Mouse (Mus musculus) layer of hippocampus, adult 9-10 months (tissue): ENCODE measurements around the gene Gfm1.

Experiments used
- DNase-seq: peaks from one replicate; pipeline ENCODE4 v3.0.0; 2022; ENCODE audit warnings: low spot score

Gene Gfm1

GRCm38 (mm10) chr3:67429999-67430380, at the start of gene Gfm1:
Gene Gfm1, plus strand, starts transcription at chr3:67430096.
- DNase-seq = peak; percentile 43

GRCm38 (mm10) chr3:67429338-67429998, 428 bp upstream of the Gfm1 start:
- no peak for DNase-seq

DNA sequence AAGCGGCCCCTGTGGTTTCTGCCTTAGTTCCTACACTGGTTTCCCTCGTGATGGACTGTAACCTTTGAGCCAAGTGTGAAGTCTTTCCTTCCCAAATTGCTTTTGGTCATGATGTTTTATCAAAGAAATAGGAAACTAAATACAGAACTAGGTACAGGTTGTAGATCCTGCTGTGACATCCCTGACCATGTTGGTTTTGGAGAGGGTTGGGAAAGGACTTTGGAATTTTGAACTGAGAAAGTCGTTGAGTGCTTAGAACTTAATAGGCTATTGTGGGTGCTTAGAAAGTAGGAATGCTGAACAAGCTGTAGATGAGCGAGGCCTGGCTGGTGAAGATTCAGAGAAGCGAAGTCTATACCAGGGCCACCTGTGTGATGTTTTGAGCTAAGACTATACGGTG, 4.1 kb downstream of the Gfm1 start:
- no peak for DNase-seq

DNA sequence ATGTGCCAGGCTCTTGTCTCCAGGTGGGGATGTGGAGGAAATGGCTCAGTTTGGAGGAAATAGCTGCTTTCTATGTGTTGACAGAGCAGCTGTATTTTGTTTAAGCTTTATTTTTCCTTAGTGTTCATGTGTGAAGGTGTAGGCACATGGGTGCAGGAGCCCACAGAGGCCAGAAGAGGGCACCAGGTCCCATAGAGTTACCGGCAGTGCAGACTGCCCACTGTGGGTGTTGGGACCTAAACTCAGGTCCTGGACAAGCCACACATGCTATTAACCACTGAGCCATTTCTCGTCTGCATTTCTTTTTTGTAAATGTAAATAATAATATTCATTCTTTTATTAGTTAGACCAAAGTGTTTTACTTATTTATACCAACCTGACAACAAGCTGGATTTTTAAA, 17.2 kb downstream of the Gfm1 start:
- no peak for DNase-seq

- no peak for DNase-seq
Observed at GRCm38 (mm10) chr3:67449660-67450059, 19.8 kb downstream of the Gfm1 start.

- no peak for DNase-seq
Observed at GRCm38 (mm10) chr3:67450601-67451210, 20.8 kb downstream of the Gfm1 start.

DNA sequence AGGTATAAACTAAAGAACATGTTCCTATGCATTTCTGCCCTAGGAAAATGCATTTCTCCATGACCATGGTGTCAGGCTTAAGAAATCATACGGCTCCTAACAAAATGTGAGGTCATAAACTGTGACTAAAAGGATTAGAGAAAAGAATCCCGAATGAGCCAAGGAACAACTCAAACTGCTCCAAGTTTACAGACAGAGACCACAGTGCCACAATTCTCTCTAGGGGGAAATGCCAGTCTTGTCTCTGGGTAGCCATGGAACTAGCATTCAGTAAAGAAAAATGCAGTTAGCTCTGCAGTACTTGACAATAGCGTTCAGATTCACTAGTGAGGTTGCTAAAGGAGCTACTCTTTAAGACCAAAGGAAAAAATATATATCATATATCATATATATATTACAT, 30.0 kb downstream of the Gfm1 start:
- no peak for DNase-seq

DNA sequence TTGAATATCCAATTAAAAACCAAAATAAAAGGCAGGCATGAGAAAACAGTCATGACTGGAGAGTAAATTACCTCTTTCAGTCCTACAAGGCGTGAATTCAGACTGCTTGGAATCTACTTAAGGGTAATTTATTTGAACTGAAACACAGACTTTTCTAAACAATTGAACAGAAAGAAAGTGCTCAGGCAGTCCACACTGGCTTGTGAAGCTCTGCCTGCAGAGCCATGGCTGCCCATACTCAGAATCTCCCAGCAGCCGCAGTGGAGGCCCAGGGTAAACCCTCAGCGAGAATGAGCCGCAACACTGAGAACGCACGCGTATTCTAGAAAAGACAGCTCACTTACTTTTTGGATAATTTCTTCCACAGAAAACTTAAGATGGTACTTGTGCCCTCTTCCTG, 32.1 kb downstream of the Gfm1 start:
- DNase-seq = no peak

GRCm38 (mm10) chr3:67462578-67462977, 32.7 kb downstream of the Gfm1 start:
- DNase-seq = no peak

GRCm38 (mm10) chr3:67463001-67463400, 33.1 kb downstream of the Gfm1 start:
- no peak for DNase-seq

GRCm38 (mm10) chr3:67463450-67464372, 33.8 kb downstream of the Gfm1 start, which contains the start of gene Lxn:
Gene Lxn, minus strand, starts transcription at chr3:67463926.
- peak; percentile 22 for DNase-seq

DNA sequence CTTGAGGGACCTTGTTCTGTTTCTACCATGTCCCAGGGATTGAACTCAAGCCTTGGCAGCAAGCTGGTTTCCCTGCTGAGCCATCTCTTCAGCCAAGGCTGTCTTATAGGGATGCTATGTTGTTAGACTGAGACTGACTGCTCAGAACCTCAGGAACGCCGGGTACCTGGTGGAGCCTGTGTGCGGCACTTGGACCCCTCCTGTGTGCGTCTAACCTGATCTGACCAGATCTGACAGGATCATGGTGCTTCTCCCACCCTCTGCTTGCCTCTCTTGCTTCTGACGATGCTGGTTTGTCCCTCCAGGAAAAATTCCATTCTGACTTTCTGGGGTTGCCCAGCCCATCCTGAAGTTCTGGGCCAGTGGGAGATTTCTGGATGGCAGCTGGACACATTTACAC, 36.7 kb downstream of the Gfm1 start:
- no peak for DNase-seq

- no peak for DNase-seq
Observed at GRCm38 (mm10) chr3:67467281-67467680, 37.4 kb downstream of the Gfm1 start.

- no peak for DNase-seq
Observed at GRCm38 (mm10) chr3:67471408-67472127, 41.7 kb downstream of the Gfm1 start.

GRCm38 (mm10) chr3:67473438-67473837, 43.5 kb downstream of the Gfm1 start:
- DNase-seq = no peak

GRCm38 (mm10) chr3:67479806-67480205, 49.9 kb downstream of the Gfm1 start:
- DNase-seq = no peak

DNA sequence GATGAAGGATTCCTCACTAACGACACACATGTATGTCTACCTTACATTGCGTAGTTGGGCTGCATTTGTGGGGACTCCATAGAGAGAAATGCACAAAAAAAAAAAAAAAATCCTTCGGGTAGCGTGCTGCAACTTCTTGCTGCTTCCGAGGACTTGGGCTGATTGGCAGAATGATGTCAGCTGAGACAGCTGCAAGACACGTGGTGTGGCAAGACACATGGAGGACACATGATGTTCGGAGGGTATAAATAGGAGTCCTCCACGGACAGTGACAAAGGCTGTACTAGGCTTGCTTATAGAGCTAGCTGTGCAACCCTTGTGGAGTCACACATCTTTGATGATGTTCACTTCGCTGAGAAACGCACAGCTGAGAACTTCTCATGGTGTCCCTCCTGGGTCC, 52.5 kb downstream of the Gfm1 start:
- DNase-seq = no peak

DNA sequence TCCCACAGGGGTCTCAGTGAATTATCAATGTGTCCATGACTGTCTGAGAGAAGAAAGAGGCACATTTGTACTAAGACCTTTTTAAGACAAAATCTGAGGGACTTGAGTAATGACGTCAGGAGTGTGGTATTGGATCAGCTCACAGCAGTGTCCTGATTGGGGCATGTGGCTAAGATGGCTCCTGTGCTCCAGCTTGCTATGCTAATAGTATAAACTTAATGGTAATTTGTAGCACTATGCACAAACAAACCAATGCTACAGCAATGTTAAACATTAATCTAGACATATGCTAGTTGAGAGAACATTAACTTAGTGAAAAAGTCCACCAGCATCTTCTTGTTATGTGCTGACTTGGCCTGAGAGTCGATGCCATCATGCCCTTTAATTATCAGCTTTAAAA, 55.3 kb downstream of the Gfm1 start:
- no peak for DNase-seq

- DNase-seq = no peak
Observed at GRCm38 (mm10) chr3:67490156-67490555, 60.3 kb downstream of the Gfm1 start.

DNA sequence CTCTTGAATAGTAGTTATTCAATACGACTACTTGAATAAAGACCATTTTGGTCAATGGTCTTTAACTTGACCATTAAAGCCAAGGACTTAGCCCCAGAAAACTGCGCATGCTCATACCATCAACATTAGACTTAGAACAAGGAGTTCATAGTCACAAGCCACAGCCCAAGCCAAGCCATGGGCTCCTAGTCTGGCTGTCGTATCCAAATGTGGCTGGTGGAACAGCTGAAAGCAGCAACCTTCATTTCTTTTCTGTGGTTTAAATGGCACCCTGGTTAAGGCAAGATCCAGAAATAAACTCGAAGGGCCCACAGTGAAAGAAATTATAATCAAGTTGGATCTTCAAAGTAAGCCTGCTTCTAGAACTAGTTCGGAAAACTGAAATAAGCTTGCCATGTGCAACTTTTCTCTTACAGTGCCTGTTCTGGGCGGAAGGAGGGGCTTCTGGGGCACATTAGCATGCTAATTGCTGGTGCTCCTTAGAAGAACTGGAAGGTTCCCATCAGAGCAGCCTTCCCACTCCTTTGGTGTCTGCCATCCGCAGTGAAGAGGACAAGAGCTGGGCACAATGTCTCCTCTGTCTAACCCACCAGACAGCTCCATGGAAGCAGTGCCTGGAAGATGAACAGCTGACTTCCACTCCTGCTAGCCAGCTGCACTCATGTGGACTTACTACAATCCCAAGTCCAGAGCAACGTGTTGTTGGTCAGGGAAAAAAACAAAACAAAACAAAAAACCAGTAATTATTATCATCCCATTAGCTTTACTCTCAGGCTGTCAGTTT, 62.4 kb downstream of the Gfm1 start:
- no peak for DNase-seq

DNA sequence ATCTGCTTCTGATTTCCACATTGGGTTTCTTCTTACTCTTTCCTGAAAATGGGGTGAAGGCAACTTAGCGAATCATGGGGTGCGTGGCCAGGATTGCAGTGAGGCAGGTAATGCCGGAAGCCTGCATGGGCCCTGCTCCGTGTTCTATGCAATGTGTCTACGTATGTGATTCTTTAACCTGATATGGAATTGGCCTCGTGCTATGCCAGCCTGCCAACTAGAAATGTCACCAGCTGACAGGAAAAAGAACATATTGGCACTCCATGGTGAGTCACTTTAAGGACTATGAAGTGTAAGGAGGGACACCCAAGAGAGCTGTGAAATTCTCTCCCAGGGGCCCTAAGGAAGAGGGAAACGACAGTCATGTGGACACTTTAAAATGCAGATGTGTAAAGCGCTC, 63.2 kb downstream of the Gfm1 start:
- no peak for DNase-seq
